Mouse (Mus musculus) olfactory bulb, adult 2 months (tissue): ENCODE measurements around the gene Nod1.

Source experiments
- CTCF ChIP-seq: fragments of 200-500 bp; IDR thresholded peaks from 2 replicates; pipeline ENCODE4 v1.5.1; 2012; ENCODE audit warnings: low read depth, mild to moderate bottlenecking, low read length, moderate library complexity; ENCODE audit not compliant: insufficient read depth
- POLR2A ChIP-seq: fragments of 200-500 bp; IDR thresholded peaks from 2 replicates; pipeline ENCODE4 v1.6.1; 2012; ENCODE audit warnings: mild to moderate bottlenecking, low read depth, low read length, moderate library complexity; ENCODE audit not compliant: insufficient read depth

DNA sequence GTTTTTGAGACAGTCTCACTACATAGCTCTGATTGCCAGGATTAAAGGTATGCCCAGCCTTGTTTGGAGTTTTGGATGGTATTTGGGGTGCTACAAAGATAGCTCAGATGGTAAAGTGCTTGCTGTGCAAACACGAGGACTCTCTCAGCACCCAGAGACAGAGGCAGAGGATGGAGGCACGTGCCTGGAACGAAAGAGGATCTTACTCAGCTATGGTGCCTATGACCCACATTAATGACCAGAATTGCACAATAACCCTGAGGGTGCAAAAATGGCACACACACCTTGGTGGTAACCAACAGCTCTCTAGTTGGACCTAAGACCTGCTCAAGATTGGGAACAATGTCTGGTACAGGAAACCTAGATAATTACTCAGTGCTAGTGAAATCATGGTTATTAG, 19.9 kb downstream of the Nod1 start:
- TF ChIP-seq CTCF, result no peak
- TF ChIP-seq POLR2A, result no peak
